Mouse (Mus musculus): ENCODE results near the gene Exo5.

DNA sequence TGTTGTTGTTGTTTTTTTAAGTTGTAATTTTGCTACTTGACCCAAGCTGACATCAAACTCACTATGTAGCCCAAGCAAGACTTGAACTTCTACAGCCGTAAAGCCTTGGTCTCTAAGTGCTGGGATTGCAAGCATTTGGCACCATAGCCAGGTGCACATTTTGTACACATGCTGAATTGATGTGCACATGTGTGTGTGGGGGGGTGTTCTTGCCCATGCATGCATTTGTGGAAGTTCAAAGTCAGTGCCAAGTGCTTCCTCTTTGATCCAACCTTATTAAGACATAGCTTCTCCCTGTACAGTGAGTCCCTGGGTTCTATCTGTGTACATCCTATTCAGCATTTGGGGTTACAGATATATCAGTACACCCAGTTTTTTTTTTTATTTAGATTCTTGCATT lies 30.8 kb upstream of the Exo5 start:
- TF ChIP-seq POLR2A (IDR thresholded peaks at IDR 0.05; ENCODE audit: extremely low read depth, insufficient read depth, low read length) (no peak), CTCF (IDR thresholded peaks at IDR 0.05; ENCODE audit: low read depth, low read length) (no peak)
